Mouse (Mus musculus) embryonic facial prominence, embryonic 12.5 days (tissue): ENCODE results near the gene Gm10644. TPM values are rescaled to one million over a fixed set of nuclear protein-coding genes. Genes with fewer than 3 reads are reported as not detected.

Experiments used
- ATAC-seq: fragments of 200-750 bp; cut with Nextera tagmentation; 2 replicates; pipeline ENCODE4 v1.8.0; 2017; ENCODE audit not compliant: insufficient number of reproducible peaks, insufficient read depth, low FRiP score, low TSS enrichment
- H3K27ac ChIP-seq: fragments of 300-500 bp; sonication (generic); 2 replicates; pipeline ENCODE4 v1.5.1; 2016; ENCODE audit warnings: mild to moderate bottlenecking
- H3K27me3 ChIP-seq: fragments of 300-500 bp; sonication (generic); 2 replicates; pipeline ENCODE4 v1.6.1; 2016; ENCODE audit warnings: mild to moderate bottlenecking, moderate library complexity
- H3K36me3 ChIP-seq: fragments of 300-500 bp; sonication (generic); 2 replicates; pipeline ENCODE4 v1.6.1; 2016; ENCODE audit warnings: mild to moderate bottlenecking
- H3K4me1 ChIP-seq: fragments of 300-500 bp; sonication (generic); 2 replicates; pipeline ENCODE4 v1.6.1; 2016
- H3K4me2 ChIP-seq: fragments of 300-500 bp; sonication (generic); replicated peaks from 2 replicates; pipeline ENCODE4 v1.6.1; 2016; ENCODE audit warnings: mild to moderate bottlenecking, moderate library complexity
- H3K4me3 ChIP-seq: fragments of 300-500 bp; sonication (generic); 2 replicates; pipeline ENCODE4 v1.5.1; 2016; ENCODE audit warnings: mild to moderate bottlenecking
- H3K9ac ChIP-seq: fragments of 300-500 bp; sonication (generic); 2 replicates; pipeline ENCODE4 v1.6.1; 2016; ENCODE audit warnings: mild to moderate bottlenecking, moderate library complexity
- H3K9me3 ChIP-seq: fragments of 300-500 bp; sonication (generic); 2 replicates; pipeline ENCODE4 v1.6.1; 2016; ENCODE audit warnings: mild to moderate bottlenecking, moderate library complexity
- WGBS: fragments of 180-500 bp; shearing (Covaris S2); methylation state at CpG from one replicate; pipeline ENCODE4 v1.1.7; 2016; 5-methylcytosine and 5-hydroxymethylcytosine counted together
- polyA plus RNA-seq: library from polyadenylated mRNA; unstranded; fragments of >200 nt; fragmentation: Nextera tagmentation; extraction: Ambion mirVana; gene quantifications from 2 replicates; pipeline ENCODE4 v1.2.1, GENCODE M21; 2016

Gm10644 gene
- polyA plus RNA-seq, 1 experiment from 2014 or later, result 0.79 TPM

- Histone ChIP-seq H3K36me3 (peaks cover 25% of the 10 kb centered on the region), H3K9ac (no peak overlapping the region), H3K4me1 (peaks cover 28% of the 10 kb centered on the region), H3K27ac (0 out of 2 replicates have a peak overlapping the region, but pooled peaks have one; percentile 30), H3K9me3 (no peaks in the 10 kb centered on the region), H3K4me3 (no peak overlapping the region), H3K4me2 (no peak overlapping the region), H3K27me3 (no peaks in the 10 kb centered on the region)
- WGBS, result 49% methylated on average over 6 of the region's 6 CpGs
- no peak for ATAC-seq
Observed at GRCm38 (mm10) chr8:83977646-83978045, 22.6 kb upstream of the Gm10644 start.

GRCm38 (mm10) chr8:83976779-83977350 lies 21.9 kb upstream of the Gm10644 start:
- no peaks in the 10 kb centered on the region for H3K9me3 ChIP-seq
- H3K27me3 ChIP-seq, result no peaks in the 10 kb centered on the region
- WGBS, result 77% methylated on average over 5 of the region's 5 CpGs
- H3K4me2 ChIP-seq, result no peak overlapping the region
- peaks cover 30% of the 10 kb centered on the region for H3K4me1 ChIP-seq
- H3K36me3 ChIP-seq, result peaks cover 18% of the 10 kb centered on the region
- no peak overlapping the region for H3K27ac ChIP-seq
- no peak overlapping the region for H3K4me3 ChIP-seq
- no peak for ATAC-seq
- H3K9ac ChIP-seq, result no peak overlapping the region

- H3K4me3 ChIP-seq, result no peak overlapping the region
- peaks cover 11% of the 10 kb centered on the region for H3K36me3 ChIP-seq
- 86% methylated on average over 4 of the region's 4 CpGs for WGBS
- no peaks in the 10 kb centered on the region for H3K9me3 ChIP-seq
- no peak overlapping the region for H3K27ac ChIP-seq
- H3K9ac ChIP-seq, result no peak overlapping the region
- no peak for ATAC-seq
- peaks cover 32% of the 10 kb centered on the region for H3K4me1 ChIP-seq
- H3K27me3 ChIP-seq, result no peaks in the 10 kb centered on the region
- H3K4me2 ChIP-seq, result no peak overlapping the region
Observed at GRCm38 (mm10) chr8:83976101-83976630, 21.2 kb upstream of the Gm10644 start.

GRCm38 (mm10) chr8:83974521-83974920 lies 19.5 kb upstream of the Gm10644 start:
- no peak for ATAC-seq
- Histone ChIP-seq H3K27me3 (no peaks in the 10 kb centered on the region), H3K27ac (no peak overlapping the region), H3K4me2 (peak overlapping the region; percentile 98), H3K9ac (no peak overlapping the region), H3K9me3 (no peaks in the 10 kb centered on the region), H3K4me1 (peaks cover 32% of the 10 kb centered on the region), H3K36me3 (peaks cover 9% of the 10 kb centered on the region), H3K4me3 (peak overlapping the region; percentile 95; the same call in 1 of the 2 replicates)
- WGBS, result 90% methylated on average over 4 of the region's 4 CpGs

- H3K27ac ChIP-seq, result peak overlapping the region; percentile 69
Observed at GRCm38 (mm10) chr8:83973161-83974031, 18.4 kb upstream of the Gm10644 start.

GRCm38 (mm10) chr8:83972150-83973120 lies 17.4 kb upstream of the Gm10644 start, which contains the start of gene Prkaca:
Gene Prkaca (plus strand): TSS chr8:83972993.
- Histone ChIP-seq H3K27me3 (no peaks in the 10 kb centered on the region), H3K4me2 (peak within 1 kb of the TSS; percentile 98), H3K4me1 (peaks cover 25% of the 10 kb centered on the region), H3K36me3 (peaks cover 29% of the 10 kb centered on the region), H3K9me3 (no peaks in the 10 kb centered on the region), H3K27ac (peak within 1 kb of the TSS; percentile 69), H3K4me3 (peak within 1 kb of the TSS; percentile 95), H3K9ac (peak within 1 kb of the TSS; percentile 94)
- peak; percentile 100 for ATAC-seq
- under 1% methylated on average over 87 of the region's 94 CpGs for WGBS

More at GRCm38 (mm10) chr8:83973161-83974031, 18.4 kb upstream of the Gm10644 start:
- WGBS, result 3% methylated on average over 37 of the region's 37 CpGs
- peak overlapping the region; percentile 95 for H3K4me3 ChIP-seq
- peaks cover 19% of the 10 kb centered on the region for H3K36me3 ChIP-seq
- H3K4me2 ChIP-seq, result peak overlapping the region; percentile 98
- peak overlapping the region; percentile 94 for H3K9ac ChIP-seq
- H3K27me3 ChIP-seq, result no peaks in the 10 kb centered on the region
- H3K4me1 ChIP-seq, result peaks cover 32% of the 10 kb centered on the region
- H3K9me3 ChIP-seq, result no peaks in the 10 kb centered on the region
- no peak; the same call in 1 of the 2 replicates for ATAC-seq

GRCm38 (mm10) chr8:83971661-83972060 lies 16.7 kb upstream of the Gm10644 start:
- Histone ChIP-seq H3K27ac (no peak overlapping the region), H3K4me1 (peaks cover 18% of the 10 kb centered on the region), H3K4me2 (peak overlapping the region; percentile 90), H3K36me3 (peaks cover 35% of the 10 kb centered on the region), H3K9ac (no peak overlapping the region), H3K4me3 (peak overlapping the region; percentile 95; the same call in 1 of the 2 replicates), H3K27me3 (no peaks in the 10 kb centered on the region), H3K9me3 (no peaks in the 10 kb centered on the region)
- 75% methylated on average over 6 of the region's 6 CpGs for WGBS
- ATAC-seq, result no peak

GRCm38 (mm10) chr8:83971121-83971520 lies 16.1 kb upstream of the Gm10644 start:
- 91% methylated on average over 4 of the region's 4 CpGs for WGBS
- no peaks in the 10 kb centered on the region for H3K27me3 ChIP-seq
- no peak overlapping the region for H3K4me2 ChIP-seq
- peaks cover 16% of the 10 kb centered on the region for H3K4me1 ChIP-seq
- H3K9ac ChIP-seq, result no peak overlapping the region
- peaks cover 36% of the 10 kb centered on the region for H3K36me3 ChIP-seq
- ATAC-seq, result no peak
- H3K4me3 ChIP-seq, result no peak overlapping the region
- no peaks in the 10 kb centered on the region for H3K9me3 ChIP-seq
- H3K27ac ChIP-seq, result no peak overlapping the region

GRCm38 (mm10) chr8:83967701-83968100 lies 12.7 kb upstream of the Gm10644 start:
- H3K36me3 ChIP-seq, result peaks cover 41% of the 10 kb centered on the region
- no peak overlapping the region for H3K4me3 ChIP-seq
- no peak overlapping the region for H3K4me2 ChIP-seq
- H3K27ac ChIP-seq, result no peak overlapping the region
- H3K9ac ChIP-seq, result no peak overlapping the region
- H3K4me1 ChIP-seq, result 0 out of 2 replicates have a peak, but pooled peaks cover 4% of the 10 kb centered on the region
- no peak for ATAC-seq
- H3K9me3 ChIP-seq, result no peaks in the 10 kb centered on the region
- WGBS, result 89% methylated on average over 7 of the region's 7 CpGs
- no peaks in the 10 kb centered on the region for H3K27me3 ChIP-seq

- Histone ChIP-seq H3K4me3 (no peak overlapping the region), H3K27me3 (no peaks in the 10 kb centered on the region), H3K9me3 (no peaks in the 10 kb centered on the region), H3K36me3 (peaks cover 32% of the 10 kb centered on the region), H3K4me2 (no peak overlapping the region), H3K27ac (no peak overlapping the region), H3K4me1 (no peaks in the 10 kb centered on the region), H3K9ac (no peak overlapping the region)
- WGBS, result 88% methylated on average over 5 of the region's 5 CpGs
- no peak for ATAC-seq
Observed at GRCm38 (mm10) chr8:83964015-83964765, 9.2 kb upstream of the Gm10644 start.
